Mouse (Mus musculus): ENCODE results near the gene Peli1. TPM values are rescaled to one million over a fixed set of nuclear protein-coding genes. Genes with fewer than 3 reads are reported as not detected.
A peak's percentile ranks its signal among the peaks of the same experiment; 100 is the strongest.
"Not testable (repeated sequence)": the region's sequence is repeated elsewhere in the genome, so short reads cannot be mapped to it uniquely, and the experiment has no call there.

Gene Peli1
- total RNA-seq, 2 experiments from 2014 or later = 13.1 to 15.2 TPM

DNA sequence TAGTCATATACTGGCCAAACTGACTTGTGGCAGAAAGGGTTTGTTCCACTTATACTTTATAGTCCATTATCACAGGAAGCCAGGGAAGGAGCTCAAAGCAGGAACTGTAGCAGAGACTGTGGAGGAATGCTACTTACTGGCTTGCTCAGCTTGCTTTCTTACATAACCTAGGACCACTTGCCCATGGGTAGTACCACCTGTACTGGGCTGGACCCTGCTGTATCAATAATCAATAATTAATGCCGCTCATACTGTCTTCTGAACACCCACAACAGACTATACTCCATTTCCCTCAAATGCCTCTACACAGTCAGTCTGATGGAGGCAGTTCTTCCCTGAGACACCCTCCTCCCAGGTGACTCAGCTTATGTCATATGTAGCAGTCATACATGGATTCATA lies 48.4 kb downstream of the Peli1 start:
- ATAC-seq (replicated peaks; ENCODE audit: low FRiP score, low TSS enrichment, poor library complexity, severe bottlenecking) = no peak

DNA sequence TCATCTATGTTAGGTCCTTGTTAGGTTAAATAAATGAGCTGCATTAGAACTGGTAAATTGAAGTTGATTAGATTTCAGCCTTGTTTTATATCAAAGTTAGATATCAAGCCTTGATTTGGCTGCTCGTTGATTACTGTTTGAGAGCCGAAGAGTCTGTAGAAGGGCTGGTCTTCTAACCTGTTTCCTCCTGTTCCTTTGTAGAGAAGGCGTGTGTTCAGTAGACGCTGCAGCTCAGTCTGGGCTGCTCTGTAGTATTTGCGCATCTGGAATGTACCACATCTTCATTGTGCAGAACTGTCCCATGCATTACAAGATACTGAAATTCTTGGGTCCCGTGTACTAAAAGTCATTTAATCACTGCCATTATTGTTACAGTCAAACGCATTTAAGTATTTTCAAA lies 50.2 kb downstream of the Peli1 start:
- ATAC-seq (replicated peaks; ENCODE audit: low FRiP score, low TSS enrichment, poor library complexity, severe bottlenecking) = no peak

GRCm38 (mm10) chr11:21141755-21142154 lies 50.7 kb downstream of the Peli1 start:
- ATAC-seq (replicated peaks; ENCODE audit: low FRiP score, low TSS enrichment, poor library complexity, severe bottlenecking) = no peak

DNA sequence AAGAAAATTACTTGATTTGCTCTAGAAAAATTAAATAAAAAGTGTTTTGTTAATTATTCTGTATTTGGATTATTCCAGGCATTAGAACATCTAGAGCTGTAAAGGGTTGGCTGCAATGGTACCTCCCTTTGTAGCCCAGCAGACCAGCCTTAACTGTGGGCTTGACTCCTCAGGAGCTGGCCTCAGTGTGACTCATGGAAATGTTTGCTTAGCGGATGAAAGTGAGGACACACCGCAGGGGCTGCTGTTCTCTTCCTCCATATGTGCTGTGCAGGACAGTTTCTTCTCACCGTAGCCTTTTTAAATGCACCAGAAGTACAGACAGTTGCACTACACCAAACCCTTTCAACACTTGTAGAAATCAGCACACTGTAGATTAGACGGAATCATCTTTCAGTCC lies 58.4 kb downstream of the Peli1 start:
- no peak for ATAC-seq (replicated peaks; ENCODE audit: low FRiP score, low TSS enrichment, poor library complexity, severe bottlenecking)

DNA sequence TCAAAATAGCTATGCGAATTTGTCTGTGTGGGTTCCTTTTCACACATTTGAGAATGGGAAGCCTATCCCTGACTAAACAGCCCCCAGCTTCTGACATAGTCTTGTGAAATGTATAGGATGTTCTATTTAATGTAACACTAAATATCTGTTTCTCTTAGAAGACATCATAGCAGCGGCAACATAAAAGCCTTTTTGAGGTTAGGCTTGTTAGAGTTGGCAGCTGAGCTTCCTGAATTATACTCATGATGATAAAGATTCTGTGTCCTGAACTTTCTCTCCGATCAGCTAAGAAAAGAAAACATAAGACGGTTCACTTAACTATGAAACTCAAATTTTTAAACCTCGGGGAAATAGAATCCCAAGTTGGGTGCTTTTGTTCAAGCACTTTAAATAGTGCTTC lies 59.2 kb downstream of the Peli1 start:
- ATAC-seq (replicated peaks; ENCODE audit: low FRiP score, low TSS enrichment, poor library complexity, severe bottlenecking) = no peak

DNA sequence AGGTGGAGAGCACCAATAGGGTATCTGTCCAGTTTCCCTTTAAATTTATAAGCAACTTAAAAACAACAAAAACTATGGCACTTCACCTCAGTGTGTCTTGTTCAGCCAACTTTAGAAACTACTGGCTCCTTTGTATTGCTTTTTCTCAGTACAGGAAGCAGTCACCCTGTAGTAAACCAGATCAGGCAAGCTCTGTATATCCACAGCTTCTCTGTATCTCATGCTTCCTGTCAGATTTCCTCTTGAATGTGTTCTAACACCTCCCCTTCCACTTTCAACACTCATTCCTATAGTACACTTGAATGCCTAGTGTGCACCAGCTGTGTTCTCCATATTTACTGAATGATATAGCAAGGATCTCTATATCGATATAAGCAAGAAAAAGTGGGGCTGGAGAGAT lies 60.6 kb downstream of the Peli1 start:
- no peak for ATAC-seq (replicated peaks; ENCODE audit: low FRiP score, low TSS enrichment, poor library complexity, severe bottlenecking)

DNA sequence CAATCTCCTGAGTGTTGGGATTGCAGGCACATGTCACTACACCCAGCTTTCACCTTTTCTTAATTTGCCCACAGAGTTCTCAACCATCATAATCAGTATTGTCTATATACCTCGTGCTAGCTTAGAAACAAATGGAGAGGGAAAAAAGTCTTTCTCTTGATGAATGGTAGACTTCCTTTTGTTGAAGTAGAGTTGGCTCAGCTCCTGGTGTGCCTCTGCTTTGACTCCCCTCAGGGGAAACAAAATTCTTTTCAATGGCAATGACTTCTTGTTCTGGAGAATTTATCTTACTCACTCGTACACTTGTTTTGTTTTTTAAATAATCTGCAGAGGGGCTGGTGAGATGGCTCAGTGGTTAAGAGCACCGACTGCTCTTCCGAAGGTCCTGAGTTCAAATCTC lies 62.0 kb downstream of the Peli1 start:
- ATAC-seq (replicated peaks; ENCODE audit: low FRiP score, low TSS enrichment, poor library complexity, severe bottlenecking) = no peak

DNA sequence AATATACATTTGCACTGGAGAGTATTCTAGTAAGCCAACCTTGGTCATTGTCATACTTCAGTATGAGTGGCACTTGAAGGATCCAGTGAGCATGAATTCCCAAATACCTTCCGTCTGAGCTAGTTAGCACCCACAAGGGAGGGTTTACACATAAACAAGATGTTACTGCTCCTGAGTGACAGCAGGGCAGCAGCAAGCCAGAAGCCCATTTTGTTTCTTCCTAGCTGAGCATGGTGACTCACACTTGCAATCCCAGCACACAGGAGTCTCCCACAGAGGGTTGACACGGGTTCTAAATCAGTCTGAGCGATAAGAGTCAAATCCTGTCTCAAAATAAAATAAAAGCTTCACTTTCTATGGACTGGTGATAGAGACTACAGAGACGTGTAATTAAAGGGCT lies 66.5 kb downstream of the Peli1 start:
- ATAC-seq (replicated peaks; ENCODE audit: low FRiP score, low TSS enrichment, poor library complexity, severe bottlenecking) = no peak

- no peak for ATAC-seq (replicated peaks; ENCODE audit: low FRiP score, low TSS enrichment, poor library complexity, severe bottlenecking)
These were observed 71.0 kb downstream of the Peli1 start for GRCm38 (mm10) chr11:21162093-21162492.

DNA sequence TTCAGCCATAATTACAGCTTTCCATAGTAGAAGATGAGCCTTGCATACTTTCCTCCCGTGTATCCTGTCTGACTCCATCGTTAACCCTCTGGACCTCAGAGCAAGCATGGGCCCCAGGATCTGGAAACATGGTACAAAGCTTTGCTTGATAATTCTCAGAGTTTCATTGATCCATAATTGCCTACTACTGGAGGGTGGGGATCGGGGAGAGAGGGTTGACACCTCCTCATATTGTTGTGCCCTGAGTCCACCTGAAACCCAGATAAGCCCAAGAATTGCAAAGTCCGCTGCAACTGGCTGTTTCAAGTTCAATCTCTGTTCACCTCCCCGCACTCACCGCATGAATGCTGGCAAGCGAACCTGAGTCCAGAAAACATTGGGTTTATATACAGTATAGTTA lies 72.1 kb downstream of the Peli1 start:
- ATAC-seq (replicated peaks; ENCODE audit: low FRiP score, low TSS enrichment, poor library complexity, severe bottlenecking) = no peak

DNA sequence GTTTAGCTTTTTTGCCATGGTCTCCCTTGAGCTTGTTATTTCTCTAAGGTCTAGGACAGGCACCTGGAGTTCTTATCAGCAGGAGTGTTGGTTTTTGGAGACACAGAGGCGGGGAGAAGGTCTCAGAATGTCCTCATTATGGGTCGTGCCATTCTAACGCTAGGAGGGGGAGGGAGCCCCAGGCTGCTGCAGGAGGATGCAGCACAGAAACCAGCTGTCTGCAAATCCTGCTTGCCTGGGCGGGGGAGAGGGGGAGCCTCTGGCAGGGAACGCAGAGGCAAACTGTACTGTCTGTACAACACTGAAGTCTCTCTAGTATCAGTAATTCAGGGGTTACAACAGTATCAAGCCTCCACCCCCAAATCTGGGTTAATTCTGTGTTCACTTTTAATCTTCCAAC lies 72.6 kb downstream of the Peli1 start:
- ATAC-seq (replicated peaks; ENCODE audit: low FRiP score, low TSS enrichment, poor library complexity, severe bottlenecking) = no peak

DNA sequence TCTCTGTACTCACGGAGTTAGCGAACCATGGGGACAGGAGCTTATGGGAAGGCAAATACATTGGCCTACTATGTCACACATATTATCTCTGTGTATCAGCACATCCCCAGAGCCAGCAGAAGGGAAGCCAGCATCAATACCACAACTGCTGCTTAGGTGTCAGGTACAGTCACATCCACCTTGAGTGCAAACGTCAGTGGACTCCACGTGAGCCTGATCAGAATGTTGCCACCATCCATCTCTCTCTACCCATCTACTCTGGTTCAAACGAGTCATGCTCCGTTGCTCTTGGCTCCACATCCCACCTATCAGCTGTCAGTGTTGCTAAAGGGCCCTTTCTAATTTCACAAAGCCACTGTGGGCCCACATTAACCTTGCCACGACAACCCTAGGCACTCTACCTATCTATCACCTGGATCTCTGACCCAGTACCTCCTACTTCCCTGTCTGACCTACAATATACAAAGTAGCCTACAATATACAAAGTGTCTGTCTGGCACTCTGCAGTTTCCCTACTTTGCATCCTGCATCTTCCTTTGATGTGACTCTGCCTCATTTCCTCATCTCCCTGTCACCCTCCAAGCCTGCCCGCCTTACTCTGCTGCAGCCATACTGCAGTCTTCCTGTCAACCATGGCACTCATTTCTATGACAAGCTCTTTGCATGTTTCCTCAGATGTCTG lies 73.4 kb downstream of the Peli1 start:
- ATAC-seq (replicated peaks; ENCODE audit: low FRiP score, low TSS enrichment, poor library complexity, severe bottlenecking) = no peak

DNA sequence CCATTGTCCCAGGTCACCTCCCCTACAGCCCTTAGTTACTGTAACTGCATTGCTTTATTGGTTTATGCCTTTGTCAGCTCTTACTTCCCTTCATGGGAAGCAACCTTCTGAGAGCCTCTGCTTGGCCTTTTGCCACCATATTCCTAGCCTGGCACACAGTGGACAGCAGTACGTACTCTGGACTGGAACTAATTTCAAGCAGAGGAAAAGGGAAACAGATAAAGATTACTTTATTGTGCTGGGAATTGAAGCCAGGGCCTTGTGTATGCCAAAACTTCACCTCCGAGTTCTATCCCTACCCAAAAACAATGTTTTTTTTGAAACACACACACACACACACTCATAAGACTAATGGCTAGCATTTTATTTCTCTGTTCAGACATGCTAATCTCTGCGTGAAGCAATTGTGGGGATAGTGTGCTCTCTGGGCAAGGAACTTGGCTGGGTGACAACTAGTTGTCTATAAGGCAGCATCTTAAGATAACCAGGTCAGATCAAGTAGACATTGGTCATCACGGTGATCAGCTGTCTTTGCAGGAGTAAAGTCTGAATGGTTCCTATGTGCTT lies 74.0 kb downstream of the Peli1 start:
- no peak for ATAC-seq (replicated peaks; ENCODE audit: low FRiP score, low TSS enrichment, poor library complexity, severe bottlenecking)

DNA sequence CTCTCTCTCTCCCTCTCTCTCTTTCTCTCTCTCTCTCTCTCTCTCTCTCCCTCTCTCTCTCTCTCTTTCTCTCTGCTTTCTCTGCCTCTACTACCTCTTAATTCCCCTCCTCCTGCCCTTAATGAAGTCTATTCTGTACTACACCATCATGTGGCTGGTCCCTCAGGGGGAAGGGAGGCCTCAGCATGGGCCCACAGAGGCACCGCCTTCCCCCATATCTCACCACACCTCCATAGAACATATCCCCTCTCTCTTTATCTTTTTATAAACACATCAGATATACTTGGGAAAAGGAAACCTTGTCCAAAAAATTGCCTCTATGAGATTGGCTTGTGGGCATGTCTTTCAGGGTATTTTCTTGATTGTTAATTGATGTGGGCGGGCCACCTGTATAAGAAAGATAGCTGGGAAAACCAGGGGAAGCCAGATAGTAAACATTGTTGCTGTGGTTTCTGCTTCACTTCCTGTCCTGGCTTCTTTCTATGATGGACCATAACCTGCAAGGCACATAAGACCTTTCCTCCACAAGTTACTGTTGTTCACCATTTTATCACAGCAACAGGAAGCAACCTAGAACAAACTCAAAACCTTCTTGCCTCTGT lies 75.5 kb downstream of the Peli1 start:
- ATAC-seq (replicated peaks; ENCODE audit: low FRiP score, low TSS enrichment, poor library complexity, severe bottlenecking) = peak; percentile 73

GRCm38 (mm10) chr11:21168828-21169607 lies 77.9 kb downstream of the Peli1 start:
- ATAC-seq (replicated peaks; ENCODE audit: low FRiP score, low TSS enrichment, poor library complexity, severe bottlenecking) = no peak

DNA sequence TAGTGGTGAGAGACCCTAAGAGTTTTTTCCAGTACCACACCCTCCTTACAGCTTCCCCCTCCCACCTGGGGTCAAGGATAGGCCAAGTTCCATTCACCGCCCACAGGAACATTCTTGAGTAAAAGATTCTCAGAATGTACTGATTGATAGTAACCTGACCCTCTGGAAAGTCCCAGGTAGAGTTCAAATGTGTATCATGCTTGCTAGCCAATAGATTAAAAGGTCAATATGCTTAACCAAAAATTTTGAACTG lies 78.4 kb downstream of the Peli1 start:
- not testable (repeated sequence) for ATAC-seq (replicated peaks; ENCODE audit: low FRiP score, low TSS enrichment, poor library complexity, severe bottlenecking)

DNA sequence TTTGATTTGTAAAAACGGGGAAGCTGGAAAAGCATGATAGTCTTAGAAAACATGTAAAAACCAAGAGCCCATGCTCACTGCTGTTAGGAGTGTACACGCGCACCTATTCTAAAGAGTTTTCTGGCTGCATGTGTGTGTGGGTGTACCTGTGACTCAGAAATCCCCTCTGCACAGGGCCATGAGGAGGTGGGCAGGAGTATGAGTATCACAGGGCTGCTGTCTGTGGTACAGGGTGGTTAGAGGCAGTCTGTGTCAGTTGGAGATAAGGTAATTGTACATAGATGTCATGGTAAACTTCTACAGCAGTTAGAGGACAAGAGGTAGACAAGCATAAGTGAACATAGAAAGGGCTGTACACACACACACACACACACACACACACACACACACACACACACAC lies 81.2 kb downstream of the Peli1 start:
- peak; percentile 92 for ATAC-seq (replicated peaks; ENCODE audit: low FRiP score, low TSS enrichment, poor library complexity, severe bottlenecking)

DNA sequence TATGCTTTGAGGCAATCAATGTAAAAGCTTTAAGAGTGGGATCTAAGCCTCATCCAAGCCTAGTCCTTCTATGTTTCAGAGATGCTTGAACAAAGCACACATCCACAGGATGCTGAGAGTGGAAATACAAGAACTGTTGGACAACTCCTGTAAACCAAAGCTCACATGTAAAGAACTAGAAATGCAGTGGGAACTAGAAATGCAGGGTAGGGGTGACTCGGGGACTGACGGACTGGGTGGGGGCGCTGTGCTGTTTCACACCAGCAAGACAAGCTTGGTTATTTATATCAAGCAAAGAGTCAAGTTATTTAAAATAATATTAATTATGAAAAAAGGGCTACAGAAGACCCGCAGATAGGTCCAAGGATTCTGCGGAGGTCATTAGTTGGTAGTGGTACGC lies 82.8 kb downstream of the Peli1 start:
- ATAC-seq (replicated peaks; ENCODE audit: low FRiP score, low TSS enrichment, poor library complexity, severe bottlenecking) = no peak

- ATAC-seq (replicated peaks; ENCODE audit: low FRiP score, low TSS enrichment, poor library complexity, severe bottlenecking) = no peak
These were observed 83.3 kb downstream of the Peli1 start for GRCm38 (mm10) chr11:21174396-21174795.

DNA sequence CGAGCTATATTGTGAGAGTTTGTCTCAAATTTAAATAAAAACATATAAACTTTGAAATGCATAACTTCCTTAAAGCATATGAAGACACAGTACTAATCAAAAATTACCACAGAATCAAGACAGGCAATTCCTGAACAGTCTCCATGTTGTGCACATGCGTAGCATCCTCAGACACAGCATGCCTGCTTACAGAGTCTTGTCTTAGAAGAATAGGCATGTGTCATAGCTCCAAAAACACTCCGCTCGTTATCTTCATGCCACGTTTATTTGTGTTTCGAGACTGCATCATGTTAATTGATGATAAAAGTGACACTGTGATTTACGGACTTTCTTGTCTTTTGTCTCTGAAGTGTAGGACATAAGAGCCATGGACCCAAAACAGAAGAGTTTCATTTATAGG lies 84.0 kb downstream of the Peli1 start:
- peak; percentile 48; the same call in 1 of the 2 replicates for ATAC-seq (replicated peaks; ENCODE audit: low FRiP score, low TSS enrichment, poor library complexity, severe bottlenecking)

- no peak for ATAC-seq (replicated peaks; ENCODE audit: low FRiP score, low TSS enrichment, poor library complexity, severe bottlenecking)
These were observed 85.4 kb downstream of the Peli1 start for GRCm38 (mm10) chr11:21176491-21176890.
